Comparison of ENCODE assay signal across 8 mouse cellular contexts in the genomic region with DNA sequence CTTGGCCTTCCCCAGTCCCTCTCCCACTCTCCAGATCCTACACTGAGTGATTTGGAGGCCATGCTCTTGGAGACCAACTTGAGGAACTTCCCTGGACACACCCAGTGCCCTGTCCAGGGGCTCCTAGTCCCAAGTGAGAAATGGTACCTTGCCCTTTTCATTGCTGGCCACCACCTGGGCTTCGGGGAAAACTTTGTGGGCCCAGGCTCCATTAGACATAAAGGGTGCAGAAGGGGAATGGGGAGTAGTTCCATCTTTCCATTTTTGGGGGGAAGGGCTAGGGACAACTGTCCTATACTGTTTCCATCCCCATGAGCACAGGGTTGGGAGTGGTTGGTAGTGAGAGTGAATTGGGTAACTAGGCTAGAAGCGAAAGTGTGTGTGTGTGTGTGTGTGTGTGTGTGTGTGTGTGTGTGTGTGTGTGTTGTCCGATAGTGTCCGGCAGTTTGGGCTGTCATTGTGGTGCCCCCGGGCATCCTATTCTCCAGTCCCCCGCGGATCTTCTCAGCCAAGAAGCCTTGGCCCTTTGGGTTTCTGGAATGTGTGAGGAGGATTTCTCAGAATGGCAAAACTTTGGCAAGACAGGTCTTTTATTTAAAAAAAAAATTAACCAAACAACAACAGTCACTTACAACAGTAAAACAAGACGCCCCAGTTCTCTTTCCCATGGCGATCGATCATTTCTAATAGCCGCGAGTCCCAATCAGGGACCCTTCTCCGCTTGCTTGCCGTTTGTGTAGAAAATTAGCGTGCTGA. TPM values are rescaled to one million over a fixed set of nuclear protein-coding genes. Genes with fewer than 3 reads are reported as not detected.
DNase-seq lines count a peak whose midpoint lies in the region; ATAC-seq and TF ChIP-seq lines count a peak whose summit lies in the region.

No protein-coding gene starts in this region.

- peaks cover 22% of the 10 kb centered on the region for H3K79me3 ChIP-seq in C2C12 (ENCODE audit: low read depth)

- H3K36me3 ChIP-seq in C2C12 (ENCODE audit: control insufficient read depth, insufficient read depth) = peaks cover 23% of the 10 kb centered on the region
- H3K36me3 ChIP-seq in forebrain, embryonic 15.5 days = no peaks in the 10 kb centered on the region
- H3K36me3 ChIP-seq in intestine, embryonic 15.5 days = no peaks in the 10 kb centered on the region
- no peaks in the 10 kb centered on the region for H3K36me3 ChIP-seq in neural tube, embryonic 11.5 days (ENCODE audit: control insufficient read depth, insufficient read depth, low read length)

- H3K27ac ChIP-seq in forebrain, embryonic 15.5 days (replicated peaks) = peak overlapping the region; percentile 33
- H3K27ac ChIP-seq in intestine, embryonic 15.5 days = no peak overlapping the region
- H3K27ac ChIP-seq in neural tube, embryonic 11.5 days (ENCODE audit: low read depth, low read length) = peak overlapping the region; percentile 42; the same call in 1 of the 2 replicates

- ATAC-seq in forebrain, embryonic 15.5 days (replicated peaks) = no peak
- no peak for ATAC-seq in intestine, embryonic 15.5 days
- ATAC-seq in neural tube, embryonic 11.5 days (ENCODE audit: insufficient read depth, low FRiP score, low TSS enrichment) = no peak
- ATAC-seq in monocyte, adult 5-6 weeks (replicated peaks; ENCODE audit: insufficient number of reproducible peaks, low FRiP score, low TSS enrichment, poor library complexity, severe bottlenecking) = no peak

- H3K79me2 ChIP-seq in C2C12 (ENCODE audit: control insufficient read depth, insufficient read depth) = peaks cover 43% of the 10 kb centered on the region

- WGBS in forebrain, embryonic 15.5 days = 3% methylated on average over 14 of the region's 15 CpGs
- WGBS in intestine, embryonic 15.5 days = 5% methylated on average over 15 of the region's 15 CpGs
- 1% methylated on average over 15 of the region's 15 CpGs for WGBS in neural tube, embryonic 11.5 days

- H3K9ac ChIP-seq in forebrain, embryonic 15.5 days (replicated peaks) = peak overlapping the region; percentile 33; the same call in 1 of the 2 replicates
- peak overlapping the region; percentile 28; the same call in 1 of the 2 replicates for H3K9ac ChIP-seq in intestine, embryonic 15.5 days
- peak overlapping the region; percentile 69 for H3K9ac ChIP-seq in neural tube, embryonic 11.5 days (ENCODE audit: low read length)

- H3ac ChIP-seq in C2C12 (ENCODE audit: control insufficient read depth, insufficient read length, low read depth) = peak overlapping the region; percentile 66

- no peaks in the 10 kb centered on the region for H3K27me3 ChIP-seq in C2C12 (ENCODE audit: control insufficient read depth, insufficient read depth, insufficient read length)
- peaks cover 67% of the 10 kb centered on the region for H3K27me3 ChIP-seq in forebrain, embryonic 15.5 days
- H3K27me3 ChIP-seq in intestine, embryonic 15.5 days (replicated peaks) = peaks cover 60% of the 10 kb centered on the region
- H3K27me3 ChIP-seq in neural tube, embryonic 11.5 days (ENCODE audit: control insufficient read depth, insufficient read depth, low read length) = peaks cover 19% of the 10 kb centered on the region

- H3K4me3 ChIP-seq in C2C12 (ENCODE audit: insufficient read depth, poor library complexity, severe bottlenecking) = peak overlapping the region; percentile 78
- peak overlapping the region; percentile 48 for H3K4me3 ChIP-seq in forebrain, embryonic 15.5 days
- peak overlapping the region; percentile 29 for H3K4me3 ChIP-seq in intestine, embryonic 15.5 days (replicated peaks)
- peak overlapping the region; percentile 61 for H3K4me3 ChIP-seq in neural tube, embryonic 11.5 days (ENCODE audit: low read depth, low read length)

- no peaks in the 10 kb centered on the region for H3K9me3 ChIP-seq in forebrain, embryonic 15.5 days
- no peaks in the 10 kb centered on the region for H3K9me3 ChIP-seq in intestine, embryonic 15.5 days
- H3K9me3 ChIP-seq in neural tube, embryonic 11.5 days (ENCODE audit: control insufficient read depth, low read length) = no peaks in the 10 kb centered on the region

- H3K4me1 ChIP-seq in forebrain, embryonic 15.5 days = peaks cover 27% of the 10 kb centered on the region
- peaks cover 12% of the 10 kb centered on the region; the same call in 1 of the 2 replicates for H3K4me1 ChIP-seq in intestine, embryonic 15.5 days (replicated peaks)
- H3K4me1 ChIP-seq in neural tube, embryonic 11.5 days (ENCODE audit: control insufficient read depth, insufficient read depth, low read length) = 0 out of 2 replicates have a peak, but pooled peaks cover 9% of the 10 kb centered on the region

- H3K4me2 ChIP-seq in forebrain, embryonic 15.5 days (replicated peaks) = peak overlapping the region; percentile 7
- peak overlapping the region; percentile 53 for H3K4me2 ChIP-seq in intestine, embryonic 15.5 days (replicated peaks)
- H3K4me2 ChIP-seq in neural tube, embryonic 11.5 days (ENCODE audit: low read depth) = peak overlapping the region; percentile 85

- TF ChIP-seq CTCF in C2C12 (IDR thresholded peaks at IDR 0.05; ENCODE audit: control insufficient read depth, insufficient read depth, insufficient read length) = no peak

- peak; percentile 32 for DNase-seq in cerebellum, adult 9-11 months
- no peak for DNase-seq in cerebellum, adult 8-10 months
- DNase-seq in neural tube, embryonic 11.5 days (ENCODE audit: low spot score) = peak; percentile 49
- DNase-seq in urinary bladder, postnatal 14 days (ENCODE audit: low spot score) = no peak

TF ChIP-seq in C2C12, 6 proteins besides CTCF, POLR2A, EP300 and RAD21:
- TF ChIP-seq MYOG (IDR thresholded peaks at IDR 0.05; ENCODE audit: control insufficient read depth, extremely low read depth, insufficient read length) (no peak), MAX (IDR thresholded peaks at IDR 0.05) (no peak), MYOD1 (IDR thresholded peaks at IDR 0.05; ENCODE audit: control insufficient read depth, insufficient read length, low read depth) (no peak), USF1 (IDR thresholded peaks at IDR 0.05; ENCODE audit: low read depth) (no peak), CEBPB (IDR thresholded peaks at IDR 0.05; ENCODE audit: low read depth) (no peak), FOSL1 (IDR thresholded peaks at IDR 0.05; ENCODE audit: insufficient read depth, low read length, poor library complexity, severe bottlenecking) (no peak)

RNA-seq across cellular contexts. Expression of gene Ebf1, which starts 2.2 kb away (rescaled TPM):
- 4.3 TPM for polyA plus RNA-seq in C2C12 (2012; fragmentation: generic; extraction: Trizol)
- polyA plus RNA-seq in forebrain, embryonic 15.5 days (2015; fragmentation: Nextera tagmentation; extraction: Ambion mirVana) = 35.6 and 44.7 TPM in 2 replicates
- 9.5 and 12.1 TPM in 2 replicates for polyA plus RNA-seq in intestine, embryonic 15.5 days (2015; fragmentation: Nextera tagmentation; extraction: Ambion mirVana)
- polyA plus RNA-seq in neural tube, embryonic 11.5 days (2014; fragmentation: Nextera tagmentation; extraction: Ambion mirVana) = 104 and 113 TPM in 2 replicates
- 7.4 to 16.9 TPM (median 14.2 TPM) in 3 replicates for total RNA-seq in monocyte, adult 5-6 weeks (2017)

Comparison
In these comparisons a context has a peak if more than half of its experiments do, and no peak if none do; other contexts are left out.
1. DNase-seq: peak in cerebellum, adult 9-11 months (single experiment) and neural tube, embryonic 11.5 days (single experiment); none in cerebellum, adult 8-10 months (single experiment) and urinary bladder, postnatal 14 days (single experiment).
2. H3K4me2 ChIP-seq: peak in every context shown above with its lines; median percentile 85 in neural tube, embryonic 11.5 days; 53 in intestine, embryonic 15.5 days; 7 in forebrain, embryonic 15.5 days.
3. Peak in every context shown above with its lines, with median percentiles within 50 percentile points of each other: H3K4me3 ChIP-seq and H3K9ac ChIP-seq.